Mouse (Mus musculus): Measurements from ENCODE around the gene Zkscan7. TPM values are rescaled to one million over a fixed set of nuclear protein-coding genes. Genes with fewer than 3 reads are reported as not detected.

The Zkscan7 gene
- polyA plus RNA-seq, 2 experiments from 2014 or later: 2.8 to 4.9 TPM

DNA sequence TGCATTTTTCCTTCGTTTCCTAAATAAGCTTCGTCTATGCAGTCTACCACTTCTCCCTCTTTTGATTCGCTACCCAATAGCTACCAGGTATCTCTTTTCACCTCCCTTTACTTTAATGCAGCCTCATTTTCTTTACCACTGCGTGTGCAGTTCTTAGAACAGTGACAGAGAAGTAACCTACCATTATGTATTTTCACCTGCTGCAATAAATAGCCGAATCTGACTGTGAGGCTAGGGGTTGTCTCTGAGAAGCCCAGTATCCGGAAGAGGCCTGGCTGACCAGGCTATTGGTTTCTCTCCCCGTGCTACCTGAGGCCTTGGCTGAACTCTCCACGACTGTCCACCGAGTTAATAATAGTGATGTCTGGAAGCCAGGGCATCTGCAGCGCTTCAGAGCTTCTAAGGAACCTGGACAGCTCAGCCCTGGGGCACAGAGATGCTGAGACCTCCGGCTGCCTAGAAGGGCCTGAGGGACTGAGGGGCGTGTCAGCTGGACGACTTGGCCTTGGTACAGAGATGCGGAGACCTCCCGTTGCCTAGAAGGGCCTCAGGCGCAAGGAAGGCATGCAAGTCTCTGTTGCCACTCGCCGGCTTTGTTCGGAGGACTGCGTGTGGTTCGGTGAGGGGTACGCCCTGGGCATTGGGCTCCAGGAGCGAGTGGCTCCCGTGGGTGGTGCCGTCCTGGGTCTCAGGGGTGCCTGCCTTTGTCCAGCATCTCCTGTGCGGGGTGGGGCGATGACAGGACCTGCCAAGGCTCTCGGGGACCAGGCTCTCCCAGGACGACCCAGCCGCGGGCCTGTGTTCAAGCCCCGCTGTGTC is 17.4 kb downstream of the Zkscan7 start:
- ATAC-seq: no peak

DNA sequence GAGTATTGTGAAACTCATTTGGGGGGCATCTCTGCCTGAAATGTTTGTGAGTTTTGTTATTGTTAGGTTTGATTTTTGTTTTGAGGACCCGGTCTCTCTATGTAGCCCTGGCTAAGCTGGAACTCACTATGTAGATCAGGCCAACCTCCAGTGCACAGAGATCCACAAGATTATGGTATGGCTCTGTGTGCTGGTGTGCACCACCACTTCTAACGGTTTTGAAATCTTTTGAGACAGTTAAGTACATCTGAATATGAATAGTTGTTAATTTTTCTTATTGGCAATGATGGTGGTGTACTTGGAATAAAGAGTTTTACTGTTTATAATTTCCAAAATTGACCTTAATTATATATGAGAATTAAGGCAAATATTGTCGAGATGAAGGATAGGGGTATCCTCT is 37.0 kb downstream of the Zkscan7 start:
- no peak for ATAC-seq

DNA sequence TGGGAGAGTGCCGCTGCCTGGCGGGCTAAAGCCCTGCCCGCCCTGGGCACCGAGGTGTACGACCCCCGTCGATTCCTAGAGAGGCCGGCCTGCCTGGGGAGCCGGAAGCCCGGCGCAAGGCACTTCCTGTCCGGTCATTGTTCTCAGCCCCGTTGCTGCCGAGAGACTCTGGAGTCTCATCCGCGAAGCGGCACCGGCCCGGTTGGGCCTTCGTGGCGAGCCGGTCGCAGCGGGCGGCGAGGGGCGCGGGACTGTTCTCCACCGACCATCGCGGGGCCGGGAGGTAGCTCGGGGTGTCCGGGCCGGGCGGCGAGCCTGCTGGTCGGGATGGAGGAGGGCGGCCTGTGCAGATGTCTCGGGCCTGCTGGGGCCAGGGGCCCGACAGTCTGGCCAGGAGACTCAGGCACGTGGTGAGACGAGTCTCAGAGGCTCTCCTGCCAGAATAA is 37.5 kb downstream of the Zkscan7 start, which contains the start of gene Zfp105:
Gene Zfp105 (plus strand): TSS at position 137 of the 446 bp plus-strand sequence.
- ATAC-seq: no peak

DNA sequence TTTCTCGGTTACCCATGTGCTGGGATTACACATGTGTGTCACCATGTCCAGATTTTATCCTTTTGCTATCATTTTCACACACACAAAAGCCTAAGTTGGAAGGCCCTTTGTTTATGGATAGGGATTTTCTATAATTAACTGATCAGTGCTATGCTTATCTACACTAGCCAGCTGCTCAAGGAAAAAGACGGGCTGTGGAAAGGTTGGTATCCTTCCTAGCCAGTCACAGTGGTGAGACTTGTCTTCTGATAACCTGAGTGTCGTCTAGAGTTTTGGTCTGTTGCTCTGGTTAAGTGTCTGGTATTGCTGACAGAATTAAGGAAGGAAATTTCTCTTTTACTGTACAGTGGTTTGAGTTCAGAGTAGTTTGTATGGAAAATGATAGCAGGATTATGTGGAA is 43.4 kb downstream of the Zkscan7 start:
- ATAC-seq: no peak

Other genes starting within 250 kb of the Zkscan7 start
- not detected for gene Topaz1, start 138.3 kb upstream of the Zkscan7 start, polyA plus RNA-seq (2017; shearing (Covaris generic))
- gene Tcaim, start 80.1 kb upstream of the Zkscan7 start, polyA plus RNA-seq (2017; shearing (Covaris generic)): 10 to 100 TPM; 18.0 to 19.4 TPM
- 1 to 10 TPM; 1.4 to 3.1 TPM for gene Gm35549, start 41.6 kb upstream of the Zkscan7 start, polyA plus RNA-seq (2017; shearing (Covaris generic))
- 10 to 100 TPM; 38.3 to 85.0 TPM for gene Zfp445, start 19.7 kb upstream of the Zkscan7 start, polyA plus RNA-seq (2017; shearing (Covaris generic))
- gene Zfp105, start 37.4 kb downstream of the Zkscan7 start, polyA plus RNA-seq (2017; shearing (Covaris generic)): not detected
- 10 to 100 TPM; 25.4 to 31.7 TPM for gene 1110059G10Rik, start 65.3 kb downstream of the Zkscan7 start, polyA plus RNA-seq (2017; shearing (Covaris generic))
- 1 to 10 TPM; 5.7 to 8.5 TPM for gene Kif15, start 65.4 kb downstream of the Zkscan7 start, polyA plus RNA-seq (2017; shearing (Covaris generic))
- 10 to 100 TPM; 15.1 to 18.6 TPM for gene Tmem42, start 135.6 kb downstream of the Zkscan7 start, polyA plus RNA-seq (2017; shearing (Covaris generic))
- gene Tgm4, start 149.0 kb downstream of the Zkscan7 start, polyA plus RNA-seq (2017; shearing (Covaris generic)): 1 to 10 TPM in 1 of 2 experiments, under 1 TPM in 1; 0.83 to 1.7 TPM
- 10 to 100 TPM; 11.5 to 13.1 TPM for gene Zdhhc3, start 227.5 kb downstream of the Zkscan7 start, polyA plus RNA-seq (2017; shearing (Covaris generic))
- gene Exosc7, start 227.5 kb downstream of the Zkscan7 start, polyA plus RNA-seq (2017; shearing (Covaris generic)): 100 to 1,000 TPM; 105 to 108 TPM

Measured in CD4-positive, CD25-positive, alpha-beta regulatory T cell, adult 4 months (primary cell).